Mouse (Mus musculus) frontal cortex, postnatal 10 days (tissue): ENCODE results near the gene Defb36.
A peak's percentile ranks its signal among the peaks of the same experiment; 100 is the strongest.

Experiments used
- DNase-seq, 2 experiments: peaks; one replicate each; pipeline ENCODE4 v3.0.0; 2022; ENCODE audit warnings: low spot score in 2 of 2, mixed read lengths in 1 of 2

Gene Defb36

GRCm38 (mm10) chr2:152604057-152604456 is at the start of gene Defb36:
Defb36 (plus strand) TSS chr2:152604327.
- DNase-seq: no peak

GRCm38 (mm10) chr2:152556655-152557054 is 47.5 kb upstream of the Defb36 start:
- DNase-seq: no peak

DNA sequence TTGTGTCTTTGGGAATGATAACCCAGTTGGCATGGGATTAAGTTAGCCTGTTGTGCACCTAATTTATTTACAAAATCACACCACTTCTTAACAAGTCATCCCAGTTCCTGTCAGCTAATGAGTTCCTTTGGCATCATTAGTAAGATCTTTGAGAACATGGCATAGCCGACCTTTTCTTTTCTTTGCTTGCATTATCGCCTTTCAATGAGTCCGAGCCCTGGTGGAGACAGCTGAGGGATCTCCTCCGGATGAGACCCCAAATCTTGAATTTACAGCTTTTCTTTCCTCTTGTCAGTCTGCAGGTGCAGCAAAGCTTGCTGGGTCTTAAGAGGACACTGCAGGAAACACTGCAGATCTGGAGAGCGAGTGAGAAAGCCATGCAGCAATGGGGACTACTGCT is 35.1 kb upstream of the Defb36 start, which contains the start of gene Gm17416:
Gene Gm17416 (plus strand): TSS at position 301 of the 400 bp plus-strand sequence.
- DNase-seq: no peak

DNA sequence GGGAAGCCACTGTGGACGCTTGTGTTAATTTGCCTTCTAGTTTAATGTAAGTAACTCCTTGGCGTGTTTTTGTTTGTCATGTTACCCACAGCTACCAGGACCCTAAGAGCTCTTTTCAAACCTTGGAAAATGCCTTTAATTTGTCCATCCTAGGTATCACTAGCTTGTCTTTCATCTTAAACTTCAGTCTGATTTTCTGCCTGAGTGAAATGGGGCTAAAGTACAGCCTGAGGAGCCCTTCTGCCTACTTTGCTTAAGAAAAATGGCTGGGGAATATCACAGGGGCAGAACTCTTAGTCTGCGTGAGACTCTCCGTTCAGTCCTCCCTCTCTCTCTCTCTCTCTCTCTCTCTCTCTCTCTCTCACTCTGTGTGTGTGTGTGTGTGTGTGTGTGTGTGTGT is 34.2 kb upstream of the Defb36 start:
- DNase-seq: no peak

DNA sequence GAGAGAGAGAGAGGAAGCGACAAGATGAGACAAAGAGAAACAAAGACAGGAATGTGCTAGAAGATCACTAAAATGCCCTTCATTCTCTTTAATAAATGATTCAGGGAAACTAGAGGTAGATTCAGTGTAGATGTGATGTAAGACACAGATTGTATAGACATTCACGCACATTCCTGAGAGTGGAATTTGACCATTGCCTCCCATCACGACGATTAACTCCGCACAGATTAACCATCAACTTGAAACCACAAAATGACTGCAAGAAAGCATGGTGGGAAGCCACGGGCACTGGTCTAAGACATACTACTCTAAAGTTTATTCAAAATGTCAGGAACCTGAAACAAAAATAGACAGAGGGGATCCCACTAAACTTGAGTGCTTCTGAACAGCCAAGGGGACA is 33.8 kb upstream of the Defb36 start:
- no peak for DNase-seq

- no peak for DNase-seq
Measured at GRCm38 (mm10) chr2:152572114-152572794, 31.9 kb upstream of the Defb36 start, which contains the start of gene Defb21. Defb21 (plus strand) TSS chr2:152572744.

DNA sequence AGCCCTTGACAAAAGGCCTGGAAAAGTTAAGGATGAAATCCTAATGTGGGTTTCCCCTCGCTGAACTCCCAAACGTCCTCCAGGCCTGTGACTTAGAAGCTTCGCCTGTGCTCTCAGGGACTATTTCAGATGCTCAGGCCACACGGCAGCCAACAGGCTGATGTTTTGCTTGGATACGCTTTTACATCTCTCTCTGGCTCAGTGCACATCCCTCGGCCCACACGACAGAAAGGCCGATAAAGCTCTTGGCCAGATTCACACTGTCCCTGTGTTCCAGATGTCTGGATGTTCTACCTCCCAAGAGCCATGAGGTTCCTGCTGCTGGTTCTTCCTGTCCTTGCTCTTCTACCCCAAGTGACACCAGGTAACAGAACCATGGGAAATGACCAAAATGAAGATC is 30.6 kb upstream of the Defb36 start:
- DNase-seq: no peak

DNA sequence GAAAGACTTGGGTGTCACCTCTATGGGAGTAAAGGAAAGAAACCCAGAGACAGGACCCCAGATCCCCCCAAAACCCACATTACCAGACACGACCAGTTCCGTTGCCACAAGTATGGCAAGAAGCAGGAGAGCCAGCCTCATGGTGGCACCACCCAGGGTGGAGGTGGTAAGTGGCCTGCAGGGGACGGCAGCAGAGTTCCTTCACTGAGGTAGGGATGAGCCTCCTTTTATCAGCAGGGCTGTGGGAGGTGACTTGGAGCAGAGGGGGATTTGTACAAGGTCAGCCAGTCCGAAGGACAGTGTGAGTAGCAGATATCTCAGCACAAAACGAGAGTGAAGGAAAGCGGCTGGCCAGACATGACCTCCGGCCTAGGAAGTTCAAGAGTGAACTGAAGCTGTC is 24.0 kb upstream of the Defb36 start, which contains the start of gene Defb19:
Gene Defb19 (minus strand): TSS at position 206 of the 400 bp plus-strand sequence.
- no peak for DNase-seq

DNA sequence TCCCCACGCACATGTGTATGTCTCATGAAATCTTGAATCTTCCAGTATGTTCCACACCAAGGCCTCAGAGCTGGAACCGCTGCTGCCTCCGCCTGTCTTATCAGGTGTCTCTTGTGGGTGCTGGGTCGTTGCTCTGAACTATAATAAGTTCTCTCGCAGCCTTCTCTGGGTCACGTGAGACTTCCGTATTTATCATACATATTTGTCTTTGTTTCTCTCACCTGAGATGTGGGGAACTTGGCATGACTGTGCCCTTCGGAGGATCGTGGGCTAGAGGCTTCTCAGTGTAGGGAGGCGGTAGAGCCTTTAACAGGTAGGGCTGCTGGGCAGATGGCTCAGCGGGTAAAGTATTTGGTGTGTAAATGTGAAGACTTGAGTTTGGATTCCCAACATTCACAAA is 23.5 kb upstream of the Defb36 start:
- no peak for DNase-seq

GRCm38 (mm10) chr2:152586926-152587560 is 17.1 kb upstream of the Defb36 start:
- no peak for DNase-seq

DNA sequence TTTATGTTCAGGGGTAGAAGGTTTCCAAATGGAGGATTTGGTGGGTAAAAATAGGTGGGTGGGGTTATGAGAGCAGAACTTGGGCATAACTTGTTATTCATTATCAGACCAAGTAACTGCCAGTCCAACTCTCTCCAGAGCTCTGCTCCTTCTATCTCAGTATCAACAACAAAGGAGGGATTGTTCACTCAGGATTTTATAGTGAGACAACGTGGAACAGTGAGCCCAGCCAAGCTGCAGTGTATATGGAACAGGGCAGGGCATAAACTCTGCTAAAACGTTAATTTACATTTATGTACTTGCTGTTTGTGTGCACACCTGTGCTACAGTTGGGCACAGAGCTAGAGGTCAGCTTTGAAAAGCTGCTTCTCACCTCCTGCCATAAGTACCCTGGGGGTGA is 15.7 kb upstream of the Defb36 start:
- no peak for DNase-seq

DNA sequence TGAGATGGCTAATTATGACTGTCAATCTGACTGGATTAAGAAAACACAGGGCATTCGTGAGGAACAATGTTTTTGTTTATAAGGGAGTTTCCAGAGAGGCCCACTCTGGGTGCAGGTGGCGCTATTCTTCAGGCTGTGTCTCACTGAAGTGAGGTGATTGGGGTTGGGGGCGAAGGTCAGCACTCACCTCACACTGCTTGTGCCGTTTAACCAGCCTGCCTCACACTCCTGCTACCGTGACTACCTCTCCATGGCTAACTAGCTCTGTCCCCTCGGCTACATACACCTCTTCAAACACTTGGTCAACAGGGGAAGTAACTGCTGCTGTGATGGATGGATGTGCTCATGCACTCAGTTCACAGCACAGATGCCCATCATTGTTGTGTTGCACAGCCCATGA is 15.1 kb upstream of the Defb36 start:
- no peak for DNase-seq

GRCm38 (mm10) chr2:152599299-152599698 is 4.8 kb upstream of the Defb36 start, which contains the start of gene Defb45:
Defb45 (minus strand) TSS chr2:152599399.
- DNase-seq: no peak

GRCm38 (mm10) chr2:152600076-152600475 is 4.1 kb upstream of the Defb36 start:
- no peak for DNase-seq

- DNase-seq: no peak
Measured at GRCm38 (mm10) chr2:152601275-152601960, 2.7 kb upstream of the Defb36 start.

- DNase-seq: no peak
Measured at GRCm38 (mm10) chr2:152607746-152608145, 3.6 kb downstream of the Defb36 start.

GRCm38 (mm10) chr2:152608719-152609118 is 4.6 kb downstream of the Defb36 start:
- DNase-seq: no peak

- DNase-seq: no peak
Measured at GRCm38 (mm10) chr2:152612193-152612592, 8.1 kb downstream of the Defb36 start.

- DNase-seq: peak in 1 of 2 experiments; percentile 48
Measured at GRCm38 (mm10) chr2:152615563-152615962, 11.4 kb downstream of the Defb36 start.

GRCm38 (mm10) chr2:152616470-152616869 is 12.3 kb downstream of the Defb36 start:
- DNase-seq: no peak

GRCm38 (mm10) chr2:152617374-152617773 is 13.2 kb downstream of the Defb36 start:
- no peak for DNase-seq

GRCm38 (mm10) chr2:152620367-152621134 is 16.4 kb downstream of the Defb36 start:
- DNase-seq: no peak
